Mouse (Mus musculus) brown adipose tissue, adult 24 weeks (tissue): Measurements from ENCODE around the gene Ppp4r1. TPM values are rescaled to one million over a fixed set of nuclear protein-coding genes. Genes with fewer than 3 reads are reported as not detected.

Experiments
- H3K27ac ChIP-seq: fragments of 200-500 bp; replicated peaks from 2 replicates; pipeline ENCODE4 v1.5.1; 2012; ENCODE audit warnings: low read depth, mild to moderate bottlenecking, low read length
- H3K4me1 ChIP-seq: fragments of 200-500 bp; 2 replicates; pipeline ENCODE4 v1.6.1; 2012; ENCODE audit warnings: low read length, mixed read lengths; ENCODE audit not compliant: control insufficient read depth, insufficient read depth, insufficient read length
- H3K4me3 ChIP-seq: fragments of 200-500 bp; 2 replicates; pipeline ENCODE4 v1.5.1; 2012; ENCODE audit warnings: low read depth, mild to moderate bottlenecking, low read length, moderate library complexity; ENCODE audit not compliant: insufficient read depth
- polyA plus RNA-seq: library from polyadenylated mRNA; stranded (reverse); fragments of >200 nt; gene quantifications from 2 replicates; pipeline ENCODE4 v1.2.4, GENCODE M21; 2012; ENCODE audit not compliant: missing spikeins, insufficient read depth, insufficient read length

Gene Ppp4r1
- polyA plus RNA-seq, 1 experiment, result 14.4 TPM

- H3K4me1 ChIP-seq, result peaks cover 12% of the 10 kb centered on the region
- no peak overlapping the region for H3K27ac ChIP-seq
- no peak overlapping the region for H3K4me3 ChIP-seq
Observed at GRCm38 (mm10) chr17:65786225-65786624, 3.9 kb downstream of the Ppp4r1 start.

GRCm38 (mm10) chr17:65787261-65787660 is 4.9 kb downstream of the Ppp4r1 start:
- no peak overlapping the region for H3K27ac ChIP-seq
- peaks cover 14% of the 10 kb centered on the region for H3K4me1 ChIP-seq
- no peak overlapping the region for H3K4me3 ChIP-seq

GRCm38 (mm10) chr17:65788542-65789291 is 6.3 kb downstream of the Ppp4r1 start:
- Histone ChIP-seq H3K4me3 (no peak overlapping the region), H3K4me1 (peaks cover 14% of the 10 kb centered on the region), H3K27ac (no peak overlapping the region)

GRCm38 (mm10) chr17:65789576-65789975 is 7.2 kb downstream of the Ppp4r1 start:
- no peak overlapping the region for H3K4me3 ChIP-seq
- peaks cover 14% of the 10 kb centered on the region for H3K4me1 ChIP-seq
- no peak overlapping the region for H3K27ac ChIP-seq

- H3K27ac ChIP-seq, result no peak overlapping the region
- no peak overlapping the region for H3K4me3 ChIP-seq
- H3K4me1 ChIP-seq, result peaks cover 13% of the 10 kb centered on the region
Observed at GRCm38 (mm10) chr17:65791161-65791560, 8.8 kb downstream of the Ppp4r1 start.

- Histone ChIP-seq H3K4me1 (peaks cover 11% of the 10 kb centered on the region; the same call in 1 of the 2 replicates), H3K27ac (no peak overlapping the region), H3K4me3 (no peak overlapping the region)
Observed at GRCm38 (mm10) chr17:65793307-65793930, 11.0 kb downstream of the Ppp4r1 start.

- peaks cover 9% of the 10 kb centered on the region; the same call in 1 of the 2 replicates for H3K4me1 ChIP-seq
- H3K4me3 ChIP-seq, result no peak overlapping the region
- no peak overlapping the region for H3K27ac ChIP-seq
Observed at GRCm38 (mm10) chr17:65794096-65794850, 11.9 kb downstream of the Ppp4r1 start.

- Histone ChIP-seq H3K27ac (no peak overlapping the region), H3K4me3 (no peak overlapping the region), H3K4me1 (peaks cover 7% of the 10 kb centered on the region; the same call in 1 of the 2 replicates)
Observed at GRCm38 (mm10) chr17:65796056-65796455, 13.7 kb downstream of the Ppp4r1 start.

- H3K27ac ChIP-seq, result no peak overlapping the region
- H3K4me3 ChIP-seq, result no peak overlapping the region
- peaks cover 7% of the 10 kb centered on the region for H3K4me1 ChIP-seq
Observed at GRCm38 (mm10) chr17:65798446-65798845, 16.1 kb downstream of the Ppp4r1 start.

- H3K4me3 ChIP-seq, result no peak overlapping the region
- H3K27ac ChIP-seq, result no peak overlapping the region
- peaks cover 7% of the 10 kb centered on the region for H3K4me1 ChIP-seq
Observed at GRCm38 (mm10) chr17:65799353-65799752, 17.0 kb downstream of the Ppp4r1 start.

- H3K4me3 ChIP-seq, result no peak overlapping the region
- no peak overlapping the region for H3K27ac ChIP-seq
- peaks cover 7% of the 10 kb centered on the region for H3K4me1 ChIP-seq
Observed at GRCm38 (mm10) chr17:65800451-65800850, 18.1 kb downstream of the Ppp4r1 start.

GRCm38 (mm10) chr17:65802026-65802425 is 19.7 kb downstream of the Ppp4r1 start:
- Histone ChIP-seq H3K4me1 (peaks cover 7% of the 10 kb centered on the region), H3K27ac (no peak overlapping the region), H3K4me3 (no peak overlapping the region)

GRCm38 (mm10) chr17:65805966-65806365 is 23.6 kb downstream of the Ppp4r1 start:
- no peak overlapping the region for H3K27ac ChIP-seq
- H3K4me1 ChIP-seq, result peaks cover 2% of the 10 kb centered on the region
- no peak overlapping the region for H3K4me3 ChIP-seq

GRCm38 (mm10) chr17:65806416-65806815 is 24.0 kb downstream of the Ppp4r1 start:
- peaks cover 2% of the 10 kb centered on the region for H3K4me1 ChIP-seq
- no peak overlapping the region for H3K4me3 ChIP-seq
- no peak overlapping the region for H3K27ac ChIP-seq

GRCm38 (mm10) chr17:65811032-65811431 is 28.7 kb downstream of the Ppp4r1 start:
- Histone ChIP-seq H3K27ac (no peak overlapping the region), H3K4me3 (no peak overlapping the region), H3K4me1 (no peaks in the 10 kb centered on the region)
